Mouse (Mus musculus) midbrain, embryonic 10.5 days (tissue): ENCODE data around the gene Coro1c. TPM values are rescaled to one million over a fixed set of nuclear protein-coding genes. Genes with fewer than 3 reads are reported as not detected.

Experiments used
- DNase-seq: peaks from one replicate; pipeline ENCODE4 v3.0.0-alpha.2; 2017; ENCODE audit warnings: low spot score
- H3K27ac ChIP-seq: fragments of 300-500 bp; sonication (generic); replicated peaks from 2 replicates; pipeline ENCODE4 v1.5.1; 2016; ENCODE audit warnings: mild to moderate bottlenecking
- H3K27me3 ChIP-seq: fragments of 300-500 bp; sonication (generic); 2 replicates; pipeline ENCODE4 v1.6.1; 2016; ENCODE audit warnings: low read depth, mild to moderate bottlenecking; ENCODE audit not compliant: poor library complexity, severe bottlenecking
- H3K36me3 ChIP-seq: fragments of 300-500 bp; sonication (generic); 2 replicates; pipeline ENCODE4 v1.6.1; 2016; ENCODE audit warnings: mild to moderate bottlenecking, moderate library complexity
- H3K4me1 ChIP-seq: fragments of 300-500 bp; sonication (generic); 2 replicates; pipeline ENCODE4 v1.6.1; 2016
- H3K4me3 ChIP-seq: fragments of 300-500 bp; sonication (generic); 2 replicates; pipeline ENCODE4 v1.5.1; 2016; ENCODE audit warnings: mild to moderate bottlenecking, moderate library complexity
- H3K9me3 ChIP-seq: fragments of 300-500 bp; sonication (generic); replicated peaks from 2 replicates; pipeline ENCODE4 v1.6.1; 2016; ENCODE audit warnings: mild to moderate bottlenecking
- WGBS: fragments of 180-500 bp; shearing (Covaris S2); methylation state at CpG from one replicate; pipeline ENCODE4 v1.1.7; 2016; 5-methylcytosine and 5-hydroxymethylcytosine counted together
- polyA plus RNA-seq: library from polyadenylated mRNA; unstranded; fragments of >200 nt; fragmentation: Nextera tagmentation; extraction: Ambion mirVana; gene quantifications from 2 replicates; pipeline ENCODE4 v1.2.1, GENCODE M21; 2016

Gene Coro1c
- polyA plus RNA-seq, 1 experiment from 2014 or later: 205 TPM

- Histone ChIP-seq H3K27ac (no peak overlapping the region), H3K36me3 (peaks cover 96% of the 10 kb centered on the region), H3K4me1 (no peaks in the 10 kb centered on the region), H3K4me3 (no peak overlapping the region), H3K27me3 (no peaks in the 10 kb centered on the region), H3K9me3 (no peaks in the 10 kb centered on the region)
- 79% methylated on average over 7 of the region's 7 CpGs for WGBS
- DNase-seq: peak; percentile 39
Observed at GRCm38 (mm10) chr5:113844721-113845120, 63.8 kb downstream of the Coro1c start.

- Histone ChIP-seq H3K27ac (no peak overlapping the region), H3K4me3 (no peak overlapping the region), H3K36me3 (peaks cover 93% of the 10 kb centered on the region), H3K4me1 (no peaks in the 10 kb centered on the region), H3K9me3 (no peaks in the 10 kb centered on the region), H3K27me3 (no peaks in the 10 kb centered on the region)
- 92% methylated on average over 15 of the region's 15 CpGs for WGBS
- DNase-seq: no peak
Observed at GRCm38 (mm10) chr5:113844106-113844505, 64.5 kb downstream of the Coro1c start.

GRCm38 (mm10) chr5:113842906-113843305 lies 65.7 kb downstream of the Coro1c start:
- DNase-seq: no peak

GRCm38 (mm10) chr5:113842244-113842643 lies 66.3 kb downstream of the Coro1c start:
- Histone ChIP-seq H3K4me1 (no peaks in the 10 kb centered on the region), H3K27ac (no peak overlapping the region), H3K27me3 (no peaks in the 10 kb centered on the region), H3K9me3 (no peaks in the 10 kb centered on the region), H3K4me3 (no peak overlapping the region), H3K36me3 (peaks cover 78% of the 10 kb centered on the region)
- DNase-seq: no peak
- 94% methylated on average over 9 of the region's 9 CpGs for WGBS

More at GRCm38 (mm10) chr5:113842906-113843305, 65.7 kb downstream of the Coro1c start:
- no peaks in the 10 kb centered on the region for H3K27me3 ChIP-seq
- WGBS: 95% methylated on average over 9 of the region's 9 CpGs
- 0 out of 2 replicates have a peak overlapping the region, but pooled peaks have one; percentile 18 for H3K27ac ChIP-seq
- no peaks in the 10 kb centered on the region for H3K9me3 ChIP-seq
- H3K4me1 ChIP-seq: no peaks in the 10 kb centered on the region
- no peak overlapping the region for H3K4me3 ChIP-seq
- H3K36me3 ChIP-seq: peaks cover 84% of the 10 kb centered on the region

GRCm38 (mm10) chr5:113841243-113842225 lies 67.0 kb downstream of the Coro1c start:
- Histone ChIP-seq H3K27ac (no peak overlapping the region), H3K4me3 (no peak overlapping the region), H3K27me3 (no peaks in the 10 kb centered on the region), H3K9me3 (no peaks in the 10 kb centered on the region), H3K4me1 (no peaks in the 10 kb centered on the region), H3K36me3 (peaks cover 71% of the 10 kb centered on the region)
- 90% methylated on average over 23 of the region's 23 CpGs for WGBS
- no peak for DNase-seq

- WGBS: 93% methylated on average over 4 of the region's 4 CpGs
- no peak for DNase-seq
- Histone ChIP-seq H3K27me3 (no peaks in the 10 kb centered on the region), H3K27ac (no peak overlapping the region), H3K36me3 (peaks cover 60% of the 10 kb centered on the region), H3K4me3 (no peak overlapping the region), H3K9me3 (no peaks in the 10 kb centered on the region), H3K4me1 (no peaks in the 10 kb centered on the region)
Observed at GRCm38 (mm10) chr5:113840443-113840842, 68.1 kb downstream of the Coro1c start.

GRCm38 (mm10) chr5:113836961-113837360 lies 71.6 kb downstream of the Coro1c start:
- Histone ChIP-seq H3K36me3 (peaks cover 25% of the 10 kb centered on the region), H3K4me1 (peaks cover 5% of the 10 kb centered on the region; the same call in 1 of the 2 replicates), H3K27ac (no peak overlapping the region; the same call in 1 of the 2 replicates), H3K27me3 (no peaks in the 10 kb centered on the region), H3K4me3 (no peak overlapping the region), H3K9me3 (no peaks in the 10 kb centered on the region)
- 91% methylated on average over 10 of the region's 10 CpGs for WGBS
- DNase-seq: no peak

- Histone ChIP-seq H3K9me3 (no peaks in the 10 kb centered on the region), H3K4me1 (peaks cover 7% of the 10 kb centered on the region), H3K4me3 (no peak overlapping the region), H3K27ac (no peak overlapping the region), H3K27me3 (no peaks in the 10 kb centered on the region), H3K36me3 (peaks cover 3% of the 10 kb centered on the region; the same call in 1 of the 2 replicates)
- DNase-seq: no peak
- WGBS: 78% methylated on average over 16 of the region's 16 CpGs
Observed at GRCm38 (mm10) chr5:113833316-113833947, 75.1 kb downstream of the Coro1c start.

- no peak within 1 kb of the TSS for H3K4me3 ChIP-seq
Observed at GRCm38 (mm10) chr5:113832490-113832901, 76.1 kb downstream of the Coro1c start, which contains the start of gene Selplg. TSS of gene Selplg (minus strand) at chr5:113832644.

GRCm38 (mm10) chr5:113831741-113832140 lies 76.8 kb downstream of the Coro1c start:
- no peaks in the 10 kb centered on the region for H3K9me3 ChIP-seq
- peaks cover 13% of the 10 kb centered on the region for H3K4me1 ChIP-seq
- H3K4me3 ChIP-seq: no peak overlapping the region
- no peak for DNase-seq
- 59% methylated on average over 3 of the region's 3 CpGs for WGBS
- no peaks in the 10 kb centered on the region for H3K36me3 ChIP-seq
- no peak overlapping the region for H3K27ac ChIP-seq
- no peaks in the 10 kb centered on the region for H3K27me3 ChIP-seq

More at GRCm38 (mm10) chr5:113832490-113832901, 76.1 kb downstream of the Coro1c start, which contains the start of gene Selplg:
- 51% methylated on average over 8 of the region's 8 CpGs for WGBS
- peak within 1 kb of the TSS; percentile 39; the same call in 1 of the 2 replicates for H3K27ac ChIP-seq
- no peaks in the 10 kb centered on the region for H3K27me3 ChIP-seq
- H3K9me3 ChIP-seq: no peaks in the 10 kb centered on the region
- no peaks in the 10 kb centered on the region for H3K36me3 ChIP-seq
- DNase-seq: no peak
- peaks cover 13% of the 10 kb centered on the region for H3K4me1 ChIP-seq

GRCm38 (mm10) chr5:113830796-113831195 lies 77.8 kb downstream of the Coro1c start:
- no peaks in the 10 kb centered on the region for H3K27me3 ChIP-seq
- peaks cover 13% of the 10 kb centered on the region for H3K4me1 ChIP-seq
- no peaks in the 10 kb centered on the region for H3K9me3 ChIP-seq
- 91% methylated on average over 5 of the region's 5 CpGs for WGBS
- no peaks in the 10 kb centered on the region for H3K36me3 ChIP-seq
- no peak overlapping the region for H3K4me3 ChIP-seq
- DNase-seq: no peak
- H3K27ac ChIP-seq: no peak overlapping the region

GRCm38 (mm10) chr5:113830292-113830643 lies 78.3 kb downstream of the Coro1c start:
- H3K27me3 ChIP-seq: no peaks in the 10 kb centered on the region
- DNase-seq: no peak
- H3K9me3 ChIP-seq: no peaks in the 10 kb centered on the region
- H3K36me3 ChIP-seq: no peaks in the 10 kb centered on the region
- 82% methylated on average over 10 of the region's 10 CpGs for WGBS
- H3K27ac ChIP-seq: no peak overlapping the region
- H3K4me3 ChIP-seq: no peak overlapping the region
- H3K4me1 ChIP-seq: peaks cover 13% of the 10 kb centered on the region
